Mouse (Mus musculus) stomach, postnatal 0 days (tissue): ENCODE measurements around the gene Nit1. TPM values are rescaled to one million over a fixed set of nuclear protein-coding genes. Genes with fewer than 3 reads are reported as not detected.
A peak's percentile ranks its signal among the peaks of the same experiment; 100 is the strongest.

Source experiments
- ATAC-seq: fragments of 200-750 bp; cut with Nextera tagmentation; 2 replicates; pipeline ENCODE4 v1.8.0; 2017; ENCODE audit not compliant: low FRiP score, low TSS enrichment
- DNase-seq: peaks from one replicate; pipeline ENCODE4 v3.0.0-alpha.2; 2016; ENCODE audit warnings: low spot score
- H3K27ac ChIP-seq: fragments of 300-500 bp; sonication (generic); replicated peaks from 2 replicates; pipeline ENCODE4 v1.5.1; 2014; ENCODE audit warnings: mild to moderate bottlenecking, control low read depth
- H3K27me3 ChIP-seq: fragments of 300-500 bp; sonication (generic); 2 replicates; pipeline ENCODE4 v1.6.1; 2014; ENCODE audit warnings: low read length; ENCODE audit not compliant: control insufficient read depth, insufficient read depth
- H3K36me3 ChIP-seq: fragments of 300-500 bp; sonication (generic); 2 replicates; pipeline ENCODE4 v1.6.1; 2014; ENCODE audit warnings: low read length, mixed read lengths; ENCODE audit not compliant: control insufficient read depth, insufficient read depth
- H3K4me1 ChIP-seq: fragments of 300-500 bp; sonication (generic); replicated peaks from 2 replicates; pipeline ENCODE4 v1.6.1; 2014; ENCODE audit warnings: antibody characterized with exemption; ENCODE audit not compliant: control insufficient read depth, insufficient read depth
- H3K4me2 ChIP-seq: fragments of 300-500 bp; sonication (generic); replicated peaks from 2 replicates; pipeline ENCODE4 v1.6.1; 2014; ENCODE audit warnings: low read depth, mild to moderate bottlenecking, control low read depth, moderate library complexity
- H3K4me3 ChIP-seq: fragments of 300-500 bp; sonication (generic); 2 replicates; pipeline ENCODE4 v1.5.1; 2014; ENCODE audit warnings: low read depth, low read length, control low read depth
- H3K9ac ChIP-seq: fragments of 300-500 bp; sonication (generic); 2 replicates; pipeline ENCODE4 v1.6.1; 2014; ENCODE audit warnings: mild to moderate bottlenecking, low read length, control low read depth, mixed read lengths
- H3K9me3 ChIP-seq: fragments of 300-500 bp; sonication (generic); 2 replicates; pipeline ENCODE4 v1.6.1; 2016; ENCODE audit warnings: low read length; ENCODE audit not compliant: control insufficient read depth
- CTCF ChIP-seq: IDR thresholded peaks from 2 replicates; pipeline ENCODE4 v1.5.1; 2016; ENCODE audit warnings: antibody characterized with exemption, low read depth, mild to moderate bottlenecking, moderate library complexity
- EP300 ChIP-seq: optimal IDR thresholded peaks from 2 replicates; pipeline ENCODE3; 2016; ENCODE audit warnings: antibody characterized with exemption
- WGBS: fragments of 180-500 bp; shearing (Covaris S2); extraction: QIAGEN DNeasy Blood & Tissue Kit; methylation state at CpG from one replicate; pipeline ENCODE4 v1.1.7; 2014; 5-methylcytosine and 5-hydroxymethylcytosine counted together
- polyA plus RNA-seq: library from polyadenylated mRNA; unstranded; fragments of >200 nt; fragmentation: Nextera tagmentation; extraction: Ambion mirVana; gene quantifications from 2 replicates; pipeline ENCODE4 v1.2.1, GENCODE M21; 2015

Gene Nit1
- polyA plus RNA-seq, 1 experiment from 2014 or later, result 41.8 TPM

- Histone ChIP-seq H3K4me3 (peak overlapping the region; percentile 94), H3K4me1 (no peaks in the 10 kb centered on the region), H3K27ac (peak overlapping the region; percentile 77), H3K27me3 (no peaks in the 10 kb centered on the region), H3K9ac (peak overlapping the region; percentile 75), H3K36me3 (peaks cover 5% of the 10 kb centered on the region), H3K9me3 (no peaks in the 10 kb centered on the region), H3K4me2 (peak overlapping the region; percentile 83)
- ATAC-seq, result no peak
- no peak for DNase-seq
- WGBS, result 1% methylated on average over 14 of the region's 14 CpGs
- TF ChIP-seq EP300, result no peak
- no peak for TF ChIP-seq CTCF
Observed at GRCm38 (mm10) chr1:171346095-171346450, 627 bp upstream of the Nit1 start.

- 67% methylated on average over 9 of the region's 9 CpGs for WGBS
- Histone ChIP-seq H3K9ac (peak overlapping the region; percentile 75), H3K4me2 (peak overlapping the region; percentile 83), H3K4me3 (peak overlapping the region; percentile 94), H3K36me3 (peaks cover 13% of the 10 kb centered on the region), H3K9me3 (no peaks in the 10 kb centered on the region), H3K27ac (peak overlapping the region; percentile 77), H3K27me3 (no peaks in the 10 kb centered on the region), H3K4me1 (no peaks in the 10 kb centered on the region)
- peak; percentile 9; the same call in 1 of the 2 replicates for ATAC-seq
- no peak for DNase-seq
- TF ChIP-seq CTCF (no peak), EP300 (no peak)
Observed at GRCm38 (mm10) chr1:171344715-171345114, 731 bp downstream of the Nit1 start.

- WGBS, result 77% methylated on average over 8 of the region's 9 CpGs
- Histone ChIP-seq H3K27ac (no peak overlapping the region), H3K9ac (no peak overlapping the region), H3K9me3 (no peaks in the 10 kb centered on the region), H3K36me3 (peaks cover 14% of the 10 kb centered on the region), H3K4me2 (peak overlapping the region; percentile 83; the same call in 1 of the 2 replicates), H3K27me3 (no peaks in the 10 kb centered on the region), H3K4me1 (no peaks in the 10 kb centered on the region), H3K4me3 (no peak overlapping the region)
- TF ChIP-seq CTCF (peak; percentile 31; the same call in 1 of the 2 replicates), EP300 (no peak)
- DNase-seq, result peak; percentile 76
- ATAC-seq, result peak; percentile 37
Observed at GRCm38 (mm10) chr1:171343922-171344677, 1.3 kb downstream of the Nit1 start.

- DNase-seq, result peak; percentile 45
- peaks cover 18% of the 10 kb centered on the region for H3K36me3 ChIP-seq
- no peaks in the 10 kb centered on the region for H3K27me3 ChIP-seq
- 78% methylated on average over 16 of the region's 16 CpGs for WGBS
- no peak overlapping the region for H3K4me3 ChIP-seq
- H3K9me3 ChIP-seq, result no peaks in the 10 kb centered on the region
- H3K9ac ChIP-seq, result no peak overlapping the region
- no peaks in the 10 kb centered on the region for H3K4me1 ChIP-seq
- no peak overlapping the region for H3K4me2 ChIP-seq
- peak; percentile 66 for ATAC-seq
- H3K27ac ChIP-seq, result 0 out of 2 replicates have a peak overlapping the region, but pooled peaks have one; percentile 18
- TF ChIP-seq CTCF, result no peak
- TF ChIP-seq EP300, result no peak
Observed at GRCm38 (mm10) chr1:171342262-171343207, 2.9 kb downstream of the Nit1 start.

GRCm38 (mm10) chr1:171330216-171330560, 15.3 kb downstream of the Nit1 start:
- ATAC-seq (peak; percentile 4; the same call in 1 of the 2 replicates), DNase-seq (no peak)
- Histone ChIP-seq H3K27ac (peak overlapping the region; percentile 99), H3K27me3 (no peaks in the 10 kb centered on the region), H3K36me3 (no peaks in the 10 kb centered on the region; the same call in 1 of the 2 replicates), H3K4me1 (0 out of 2 replicates have a peak, but pooled peaks cover 4% of the 10 kb centered on the region), H3K4me2 (peak overlapping the region; percentile 84), H3K9me3 (no peaks in the 10 kb centered on the region), H3K4me3 (peak overlapping the region; percentile 88), H3K9ac (peak overlapping the region; percentile 93)
- TF ChIP-seq CTCF (no peak), EP300 (no peak)
- 0% methylated on average over 4 of the region's 4 CpGs for WGBS
